Mouse (Mus musculus) lung, embryonic 14.5 days (tissue): Measurements from ENCODE around the gene Zzef1. TPM values are rescaled to one million over a fixed set of nuclear protein-coding genes. Genes with fewer than 3 reads are reported as not detected.

Experiments used
- ATAC-seq: fragments of 200-750 bp; cut with Nextera tagmentation; 2 replicates; pipeline ENCODE4 v1.8.0; 2017; ENCODE audit warnings: mild to moderate bottlenecking, moderate TSS enrichment, moderate library complexity; ENCODE audit not compliant: insufficient read depth
- DNase-seq: peaks from one replicate; pipeline ENCODE4 v3.0.0-alpha.2; 2015
- H3K27ac ChIP-seq: fragments of 300-500 bp; sonication (generic); 2 replicates; pipeline ENCODE4 v1.5.1; 2014; ENCODE audit warnings: low read depth, mild to moderate bottlenecking, moderate library complexity
- H3K27me3 ChIP-seq: fragments of 300-500 bp; sonication (generic); 2 replicates; pipeline ENCODE4 v1.6.1; 2014; ENCODE audit warnings: low read length, control low read depth; ENCODE audit not compliant: insufficient read depth
- H3K36me3 ChIP-seq: fragments of 300-500 bp; sonication (generic); 2 replicates; pipeline ENCODE4 v1.6.1; 2014; ENCODE audit warnings: control low read depth; ENCODE audit not compliant: insufficient read depth
- H3K4me1 ChIP-seq: fragments of 300-500 bp; sonication (generic); 2 replicates; pipeline ENCODE4 v1.6.1; 2014; ENCODE audit warnings: antibody characterized with exemption, control low read depth; ENCODE audit not compliant: insufficient read depth
- H3K4me2 ChIP-seq: fragments of 300-500 bp; sonication (generic); 2 replicates; pipeline ENCODE4 v1.6.1; 2014; ENCODE audit warnings: mild to moderate bottlenecking
- H3K4me3 ChIP-seq: fragments of 300-500 bp; sonication (generic); 2 replicates; pipeline ENCODE4 v1.5.1; 2014; ENCODE audit warnings: low read depth, low read length
- H3K9ac ChIP-seq: fragments of 300-500 bp; sonication (generic); 2 replicates; pipeline ENCODE4 v1.6.1; 2014
- H3K9me3 ChIP-seq: fragments of 300-500 bp; sonication (generic); 2 replicates; pipeline ENCODE4 v1.6.1; 2016; ENCODE audit warnings: low read depth, low read length, control low read depth
- CTCF ChIP-seq: IDR thresholded peaks from 2 replicates; pipeline ENCODE4 v1.5.1; 2016; ENCODE audit warnings: antibody characterized with exemption, low read depth
- WGBS: fragments of 180-500 bp; shearing (Covaris S2); extraction: QIAGEN DNeasy Blood & Tissue Kit; methylation state at CpG from one replicate; pipeline ENCODE4 v1.1.7; 2014; 5-methylcytosine and 5-hydroxymethylcytosine counted together
- polyA plus RNA-seq: library from polyadenylated mRNA; unstranded; fragments of >200 nt; fragmentation: Nextera tagmentation; extraction: Ambion mirVana; gene quantifications from 2 replicates; pipeline ENCODE4 v1.2.1, GENCODE M21; 2014

The Zzef1 gene
- polyA plus RNA-seq, 1 experiment from 2014 or later: 12.2 TPM

DNA sequence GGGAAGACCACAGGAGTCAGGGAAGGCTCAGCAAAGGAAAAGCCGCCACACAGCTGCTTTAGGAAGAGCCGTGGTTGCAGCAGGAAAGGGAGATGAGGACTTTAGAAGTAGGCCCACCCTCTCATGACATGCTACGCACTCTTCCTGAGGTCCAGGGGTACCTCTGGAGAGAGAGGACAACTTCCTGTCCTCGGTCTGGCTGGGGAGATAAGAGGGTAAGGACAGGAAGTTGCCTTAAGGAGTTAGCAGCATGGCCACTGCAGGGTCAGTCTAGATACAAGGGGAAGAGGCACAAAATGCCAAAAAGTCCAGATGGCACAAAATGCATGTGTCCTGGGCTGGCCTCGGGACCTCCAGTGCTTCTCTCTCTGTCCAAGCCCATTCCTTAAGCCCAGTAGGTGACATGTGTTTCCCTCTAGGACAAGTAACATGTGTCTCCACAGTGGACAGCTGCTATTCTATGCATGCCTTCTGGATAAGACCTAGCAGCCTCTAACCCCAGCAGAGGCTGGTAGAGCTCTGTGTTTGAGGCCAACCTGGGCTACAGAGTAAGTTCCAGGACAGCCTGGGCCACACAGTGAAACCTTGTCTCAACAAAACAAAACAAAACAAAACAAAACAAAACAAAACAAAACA, 159.4 kb downstream of the Zzef1 start:
- Histone ChIP-seq H3K4me1 (peaks cover 35% of the 10 kb centered on the region), H3K9ac (no peak overlapping the region), H3K4me3 (no peak overlapping the region), H3K36me3 (no peaks in the 10 kb centered on the region), H3K27me3 (peaks cover 9% of the 10 kb centered on the region), H3K27ac (peak overlapping the region; percentile 46; the same call in 1 of the 2 replicates), H3K4me2 (no peak overlapping the region), H3K9me3 (no peaks in the 10 kb centered on the region)
- WGBS: 35% methylated on average over 5 of the region's 5 CpGs
- TF ChIP-seq CTCF: no peak
- ATAC-seq: 0 out of 2 replicates have a peak, but pooled peaks have one; percentile 12
- DNase-seq: peak; percentile 57

DNA sequence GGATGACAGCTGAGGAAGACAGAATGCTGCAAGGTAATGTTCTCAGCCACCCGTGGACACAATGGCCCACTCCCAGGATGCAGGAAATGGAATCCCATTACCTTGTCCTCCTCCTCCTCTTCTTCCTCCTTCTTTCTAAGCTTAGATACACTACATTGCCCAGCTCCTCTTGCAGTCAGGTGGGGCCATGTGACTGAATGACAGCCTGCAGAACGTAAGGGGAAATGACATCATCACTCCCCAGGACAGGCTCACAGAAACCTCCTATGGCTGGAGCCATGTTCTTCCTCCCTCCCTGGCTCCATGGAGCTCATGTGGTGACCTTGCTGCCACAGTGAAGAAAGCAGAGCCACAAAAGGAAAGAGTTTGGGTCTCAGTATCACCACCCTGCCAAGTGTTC, 161.3 kb downstream of the Zzef1 start:
- H3K27ac ChIP-seq: no peak overlapping the region
- ATAC-seq: no peak
- H3K4me3 ChIP-seq: no peak overlapping the region
- no peaks in the 10 kb centered on the region for H3K9me3 ChIP-seq
- TF ChIP-seq CTCF: no peak
- H3K9ac ChIP-seq: no peak overlapping the region
- peaks cover 26% of the 10 kb centered on the region for H3K27me3 ChIP-seq
- peaks cover 26% of the 10 kb centered on the region for H3K4me1 ChIP-seq
- no peaks in the 10 kb centered on the region for H3K36me3 ChIP-seq
- no peak for DNase-seq
- WGBS: 29% methylated on average over 2 of the region's 2 CpGs
- no peak overlapping the region for H3K4me2 ChIP-seq

- Histone ChIP-seq H3K36me3 (no peaks in the 10 kb centered on the region), H3K4me2 (peak overlapping the region; percentile 69), H3K9me3 (no peaks in the 10 kb centered on the region), H3K9ac (no peak overlapping the region), H3K4me1 (peaks cover 14% of the 10 kb centered on the region; the same call in 1 of the 2 replicates), H3K27me3 (peaks cover 26% of the 10 kb centered on the region), H3K4me3 (no peak overlapping the region), H3K27ac (no peak overlapping the region)
- WGBS: 15% methylated on average over 15 of the region's 15 CpGs
- DNase-seq (peak; percentile 26), ATAC-seq (no peak)
- peak; percentile 43 for TF ChIP-seq CTCF
These were observed 164.1 kb downstream of the Zzef1 start for GRCm38 (mm10) chr11:72959924-72960679.

DNA sequence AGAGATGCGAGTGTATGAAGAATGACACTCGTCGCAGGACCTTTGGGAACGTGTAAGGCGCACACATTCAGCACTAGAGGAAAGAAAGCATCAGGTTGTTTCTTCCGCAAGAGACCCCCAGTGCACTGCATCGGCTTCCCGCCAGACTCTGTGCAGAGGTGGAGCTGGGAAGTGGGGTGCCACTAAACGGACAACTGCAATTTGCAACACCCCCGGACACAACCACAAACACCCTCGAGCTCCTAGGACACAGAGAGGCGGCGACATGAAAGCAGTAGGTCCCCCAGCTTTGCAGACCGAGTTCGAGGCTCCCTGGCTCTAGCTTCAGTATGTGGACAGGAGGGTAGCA, 164.7 kb downstream of the Zzef1 start:
- H3K4me1 ChIP-seq: peaks cover 12% of the 10 kb centered on the region; the same call in 1 of the 2 replicates

GRCm38 (mm10) chr11:72961072-72961980, 165.3 kb downstream of the Zzef1 start, which contains the start of gene Atp2a3:
Gene Atp2a3, plus strand, starts transcription at chr11:72961169.
- no peaks in the 10 kb centered on the region for H3K9me3 ChIP-seq
- H3K27ac ChIP-seq: no peak within 1 kb of the TSS
- peak within 1 kb of the TSS; percentile 69 for H3K4me2 ChIP-seq
- H3K9ac ChIP-seq: peak within 1 kb of the TSS; percentile 20; the same call in 1 of the 2 replicates
- peak within 1 kb of the TSS; percentile 40 for H3K4me3 ChIP-seq
- DNase-seq: no peak
- TF ChIP-seq CTCF: no peak
- H3K27me3 ChIP-seq: peaks cover 26% of the 10 kb centered on the region
- peaks cover 12% of the 10 kb centered on the region; the same call in 1 of the 2 replicates for H3K4me1 ChIP-seq
- no peaks in the 10 kb centered on the region for H3K36me3 ChIP-seq
- ATAC-seq: 0 out of 2 replicates have a peak, but pooled peaks have one; percentile 10
- WGBS: 3% methylated on average over 70 of the region's 70 CpGs

More for the DNA sequence above, 164.7 kb downstream of the Zzef1 start:
- Histone ChIP-seq H3K9ac (peak overlapping the region; percentile 20; the same call in 1 of the 2 replicates), H3K27me3 (peaks cover 26% of the 10 kb centered on the region), H3K36me3 (no peaks in the 10 kb centered on the region), H3K9me3 (no peaks in the 10 kb centered on the region), H3K27ac (no peak overlapping the region), H3K4me2 (peak overlapping the region; percentile 69), H3K4me3 (peak overlapping the region; percentile 40)
- peak; percentile 42 for DNase-seq
- WGBS: 5% methylated on average over 15 of the region's 15 CpGs
- ATAC-seq: no peak
- no peak for TF ChIP-seq CTCF

- 59% methylated on average over 2 of the region's 2 CpGs for WGBS
- no peaks in the 10 kb centered on the region for H3K36me3 ChIP-seq
- H3K4me1 ChIP-seq: peaks cover 12% of the 10 kb centered on the region; the same call in 1 of the 2 replicates
- peaks cover 26% of the 10 kb centered on the region for H3K27me3 ChIP-seq
- no peak for TF ChIP-seq CTCF
- no peak overlapping the region for H3K27ac ChIP-seq
- no peak for ATAC-seq
- no peak overlapping the region for H3K4me2 ChIP-seq
- H3K9ac ChIP-seq: no peak overlapping the region
- H3K4me3 ChIP-seq: no peak overlapping the region
- no peak for DNase-seq
- no peaks in the 10 kb centered on the region for H3K9me3 ChIP-seq
These were observed 166.4 kb downstream of the Zzef1 start for GRCm38 (mm10) chr11:72962378-72962777.
